Mouse (Mus musculus): ENCODE measurements around the gene Mcm2. TPM values are rescaled to one million over a fixed set of nuclear protein-coding genes. Genes with fewer than 3 reads are reported as not detected.

Mcm2 gene
- polyA plus RNA-seq, 1 experiment = 14.5 TPM

DNA sequence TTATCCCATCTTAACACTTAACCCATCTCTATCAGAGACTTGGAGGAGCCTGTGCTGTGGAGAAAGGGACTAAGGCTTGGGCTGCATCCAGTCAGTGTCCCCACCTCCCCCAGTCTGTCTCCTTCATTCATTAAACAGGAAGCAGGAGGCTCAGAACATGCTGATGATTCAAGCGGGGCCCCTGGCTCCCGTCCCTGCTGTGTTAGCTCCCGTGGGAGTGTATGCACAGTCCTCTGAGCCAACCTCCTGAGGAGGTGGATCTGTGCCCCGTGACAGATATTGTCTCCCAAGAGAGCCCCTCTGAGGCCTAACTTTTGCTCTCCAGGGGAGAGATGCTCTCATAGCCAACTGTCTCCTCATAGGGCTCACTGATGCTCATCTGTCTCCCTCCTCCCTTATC is 36.2 kb upstream of the Mcm2 start:
- WGBS = 32% methylated on average over 4 of the region's 4 CpGs
- no peaks in the 10 kb centered on the region for H3K27me3 ChIP-seq (ENCODE audit: control insufficient read depth, insufficient read depth, low read length)
- no peaks in the 10 kb centered on the region for H3K36me3 ChIP-seq (ENCODE audit: control insufficient read depth, insufficient read depth, low read length)
- H3K27ac ChIP-seq (ENCODE audit: insufficient read depth, low read depth, low read length) = no peak overlapping the region
- H3K4me1 ChIP-seq (ENCODE audit: control insufficient read depth, insufficient read depth, insufficient read length, low read length) = peaks cover 3% of the 10 kb centered on the region; the same call in 1 of the 2 replicates
- TF ChIP-seq POLR2A (IDR thresholded peaks at IDR 0.05; ENCODE audit: low read depth, low read length) (no peak), CTCF (IDR thresholded peaks at IDR 0.05; ENCODE audit: extremely low read depth, insufficient read length, insufficient replicate concordance, low read depth, low read length) (no peak)
- H3K4me3 ChIP-seq (ENCODE audit: low read depth, low read length) = no peak overlapping the region

DNA sequence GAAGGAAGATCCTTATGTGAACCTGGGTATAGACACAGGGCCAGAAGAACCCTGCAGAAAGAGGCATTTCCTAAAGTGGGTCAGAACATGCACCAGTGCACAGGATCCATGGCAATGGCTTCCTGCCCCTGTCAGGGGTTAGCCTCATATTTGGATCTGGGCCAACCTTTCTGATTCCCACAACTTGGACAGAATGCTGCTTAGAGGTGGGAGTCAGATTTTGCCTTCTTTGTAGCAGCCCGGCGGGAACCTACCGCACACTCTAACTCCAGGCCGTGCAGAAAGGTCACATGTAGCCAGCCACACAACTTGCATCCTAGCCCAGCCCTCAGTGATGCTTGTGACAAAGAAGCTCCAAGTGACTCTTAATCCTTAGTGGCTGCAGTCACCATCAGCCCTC is 35.6 kb upstream of the Mcm2 start:
- Histone ChIP-seq H3K4me1 (ENCODE audit: control insufficient read depth, insufficient read depth, insufficient read length, low read length) (peaks cover 5% of the 10 kb centered on the region; the same call in 1 of the 2 replicates), H3K4me3 (ENCODE audit: low read depth, low read length) (no peak overlapping the region), H3K36me3 (ENCODE audit: control insufficient read depth, insufficient read depth, low read length) (no peaks in the 10 kb centered on the region), H3K27me3 (ENCODE audit: control insufficient read depth, insufficient read depth, low read length) (no peaks in the 10 kb centered on the region), H3K27ac (ENCODE audit: insufficient read depth, low read depth, low read length) (no peak overlapping the region)
- WGBS = 82% methylated on average over 4 of the region's 4 CpGs
- TF ChIP-seq POLR2A (IDR thresholded peaks at IDR 0.05; ENCODE audit: low read depth, low read length) (no peak), CTCF (IDR thresholded peaks at IDR 0.05; ENCODE audit: extremely low read depth, insufficient read length, insufficient replicate concordance, low read depth, low read length) (no peak)

DNA sequence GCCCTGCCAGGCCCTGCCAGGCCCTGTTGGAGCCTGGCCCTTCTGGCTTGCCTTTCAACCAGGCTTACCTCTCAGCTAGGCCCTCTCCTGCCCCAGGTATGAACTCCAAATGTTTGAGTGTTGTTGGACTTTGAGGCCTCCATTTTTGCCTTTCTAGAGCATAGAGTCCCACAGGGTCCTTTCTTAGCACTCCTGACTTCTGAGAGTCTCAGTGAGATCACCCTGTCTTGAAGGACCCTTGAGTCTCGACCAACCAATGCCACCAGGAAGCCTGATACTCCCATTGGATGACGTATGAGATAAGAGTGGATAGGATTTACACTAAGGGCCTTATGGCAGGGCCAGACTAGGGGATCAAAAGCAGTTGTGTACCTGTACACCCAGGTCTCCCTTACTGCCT is 32.9 kb upstream of the Mcm2 start:
- WGBS = 81% methylated on average over 2 of the region's 2 CpGs
- H3K27ac ChIP-seq (ENCODE audit: insufficient read depth, low read depth, low read length) = no peak overlapping the region
- H3K27me3 ChIP-seq (ENCODE audit: control insufficient read depth, insufficient read depth, low read length) = no peaks in the 10 kb centered on the region
- no peak overlapping the region for H3K4me3 ChIP-seq (ENCODE audit: low read depth, low read length)
- peaks cover 5% of the 10 kb centered on the region; the same call in 1 of the 2 replicates for H3K4me1 ChIP-seq (ENCODE audit: control insufficient read depth, insufficient read depth, insufficient read length, low read length)
- TF ChIP-seq CTCF (IDR thresholded peaks at IDR 0.05; ENCODE audit: extremely low read depth, insufficient read length, insufficient replicate concordance, low read depth, low read length) (no peak), POLR2A (IDR thresholded peaks at IDR 0.05; ENCODE audit: low read depth, low read length) (no peak)
- H3K36me3 ChIP-seq (ENCODE audit: control insufficient read depth, insufficient read depth, low read length) = no peaks in the 10 kb centered on the region

DNA sequence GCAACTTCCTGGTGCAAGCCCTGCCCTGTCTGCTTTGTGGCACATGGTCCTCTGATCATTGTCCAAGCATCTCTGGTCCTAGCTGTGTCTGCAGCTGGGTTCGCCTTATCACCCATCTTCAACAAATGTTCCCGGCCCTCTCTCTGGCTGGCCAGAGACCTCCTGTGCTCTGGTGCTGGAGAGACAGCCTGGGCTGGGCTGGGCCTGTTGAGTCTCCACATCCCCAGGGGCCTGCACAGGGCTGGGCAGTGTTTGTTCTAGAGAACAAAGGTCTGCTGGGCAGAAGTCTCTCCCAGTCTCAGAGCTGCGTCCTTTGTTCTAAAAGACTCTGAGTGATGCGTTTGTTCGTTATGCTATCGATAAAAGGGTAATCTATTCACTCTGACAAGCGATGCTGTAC is 31.5 kb upstream of the Mcm2 start:
- Histone ChIP-seq H3K4me3 (ENCODE audit: low read depth, low read length) (no peak overlapping the region), H3K27ac (ENCODE audit: insufficient read depth, low read depth, low read length) (no peak overlapping the region), H3K36me3 (ENCODE audit: control insufficient read depth, insufficient read depth, low read length) (no peaks in the 10 kb centered on the region), H3K27me3 (ENCODE audit: control insufficient read depth, insufficient read depth, low read length) (no peaks in the 10 kb centered on the region), H3K4me1 (ENCODE audit: control insufficient read depth, insufficient read depth, insufficient read length, low read length) (peaks cover 5% of the 10 kb centered on the region; the same call in 1 of the 2 replicates)
- TF ChIP-seq CTCF (IDR thresholded peaks at IDR 0.05; ENCODE audit: extremely low read depth, insufficient read length, insufficient replicate concordance, low read depth, low read length) (no peak), POLR2A (IDR thresholded peaks at IDR 0.05; ENCODE audit: low read depth, low read length) (no peak)
- WGBS = 37% methylated on average over 7 of the region's 7 CpGs

DNA sequence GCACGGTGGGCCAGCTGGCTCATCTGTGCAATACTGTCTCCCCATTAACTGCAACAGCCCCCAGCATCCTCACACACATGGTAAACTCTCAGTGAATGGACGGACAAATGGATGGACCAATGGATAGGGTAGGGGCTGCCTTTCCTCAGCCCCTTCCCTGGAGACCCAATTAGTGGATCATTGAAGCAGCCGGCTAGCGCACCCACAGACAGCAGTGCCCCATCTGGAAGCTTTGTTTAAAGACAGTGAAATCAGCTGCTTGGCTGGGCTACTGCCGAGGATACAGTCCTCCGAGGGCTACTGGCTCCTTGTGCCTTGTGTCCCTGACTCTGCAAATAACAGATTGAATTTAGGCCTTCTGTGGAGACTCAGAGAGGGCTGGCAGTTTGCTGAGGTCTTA is 30.9 kb upstream of the Mcm2 start:
- H3K4me3 ChIP-seq (ENCODE audit: low read depth, low read length) = no peak overlapping the region
- H3K27ac ChIP-seq (ENCODE audit: insufficient read depth, low read depth, low read length) = no peak overlapping the region
- H3K36me3 ChIP-seq (ENCODE audit: control insufficient read depth, insufficient read depth, low read length) = no peaks in the 10 kb centered on the region
- 76% methylated on average over 6 of the region's 6 CpGs for WGBS
- peaks cover 5% of the 10 kb centered on the region; the same call in 1 of the 2 replicates for H3K4me1 ChIP-seq (ENCODE audit: control insufficient read depth, insufficient read depth, insufficient read length, low read length)
- TF ChIP-seq POLR2A (IDR thresholded peaks at IDR 0.05; ENCODE audit: low read depth, low read length) = no peak
- TF ChIP-seq CTCF (IDR thresholded peaks at IDR 0.05; ENCODE audit: extremely low read depth, insufficient read length, insufficient replicate concordance, low read depth, low read length) = no peak
- H3K27me3 ChIP-seq (ENCODE audit: control insufficient read depth, insufficient read depth, low read length) = no peaks in the 10 kb centered on the region

DNA sequence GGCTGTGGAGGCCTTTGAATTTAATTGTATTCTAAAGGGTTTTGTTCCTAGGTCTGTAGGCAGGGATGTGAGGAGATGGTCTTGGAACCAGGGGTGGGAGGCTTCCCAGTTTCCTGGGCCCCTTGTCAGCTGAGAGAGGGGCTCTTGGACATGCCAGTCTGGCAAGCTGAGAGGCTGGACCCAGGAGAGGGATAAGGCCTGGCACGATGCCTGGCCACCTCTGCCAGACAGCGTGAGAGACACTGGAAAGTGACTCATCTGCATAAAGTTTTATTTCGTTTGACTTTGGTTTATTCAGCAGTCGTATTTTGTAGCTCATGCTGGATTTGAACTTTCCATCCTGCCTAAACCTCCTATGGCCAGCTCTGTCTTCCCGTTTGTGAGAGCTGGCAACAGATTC is 30.0 kb upstream of the Mcm2 start:
- H3K27ac ChIP-seq (ENCODE audit: insufficient read depth, low read depth, low read length) = no peak overlapping the region
- no peak overlapping the region for H3K4me3 ChIP-seq (ENCODE audit: low read depth, low read length)
- H3K27me3 ChIP-seq (ENCODE audit: control insufficient read depth, insufficient read depth, low read length) = no peaks in the 10 kb centered on the region
- no peaks in the 10 kb centered on the region for H3K36me3 ChIP-seq (ENCODE audit: control insufficient read depth, insufficient read depth, low read length)
- no peak for TF ChIP-seq POLR2A (IDR thresholded peaks at IDR 0.05; ENCODE audit: low read depth, low read length)
- no peak for TF ChIP-seq CTCF (IDR thresholded peaks at IDR 0.05; ENCODE audit: extremely low read depth, insufficient read length, insufficient replicate concordance, low read depth, low read length)
- 47% methylated on average over 5 of the region's 5 CpGs for WGBS
- peaks cover 7% of the 10 kb centered on the region; the same call in 1 of the 2 replicates for H3K4me1 ChIP-seq (ENCODE audit: control insufficient read depth, insufficient read depth, insufficient read length, low read length)

DNA sequence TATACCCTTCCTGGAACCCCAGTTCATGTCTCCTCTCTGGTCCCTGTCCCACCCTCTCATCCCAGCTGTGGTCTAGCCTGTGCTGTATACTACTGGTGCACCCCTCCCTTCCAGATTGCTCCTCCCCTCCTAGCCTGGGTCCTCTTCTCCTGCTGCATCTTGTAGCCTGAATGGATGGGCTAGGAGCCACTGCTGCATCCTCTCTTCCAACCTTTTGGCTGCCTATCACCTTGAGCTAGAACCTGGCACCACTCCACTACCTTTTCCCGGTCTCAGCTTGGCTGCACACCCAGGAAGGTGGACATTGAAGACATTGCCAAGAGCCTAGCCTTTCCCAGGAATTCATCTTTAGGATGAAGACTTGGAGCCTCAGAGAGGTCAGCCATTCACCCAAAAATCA is 29.4 kb upstream of the Mcm2 start:
- no peak for TF ChIP-seq POLR2A (IDR thresholded peaks at IDR 0.05; ENCODE audit: low read depth, low read length)
- TF ChIP-seq CTCF (IDR thresholded peaks at IDR 0.05; ENCODE audit: extremely low read depth, insufficient read length, insufficient replicate concordance, low read depth, low read length) = no peak
- H3K4me3 ChIP-seq (ENCODE audit: low read depth, low read length) = no peak overlapping the region
- H3K27ac ChIP-seq (ENCODE audit: insufficient read depth, low read depth, low read length) = no peak overlapping the region
- H3K36me3 ChIP-seq (ENCODE audit: control insufficient read depth, insufficient read depth, low read length) = no peaks in the 10 kb centered on the region
- H3K27me3 ChIP-seq (ENCODE audit: control insufficient read depth, insufficient read depth, low read length) = no peaks in the 10 kb centered on the region
- 61% methylated on average over 1 of the region's 1 CpGs for WGBS
- H3K4me1 ChIP-seq (ENCODE audit: control insufficient read depth, insufficient read depth, insufficient read length, low read length) = peaks cover 7% of the 10 kb centered on the region; the same call in 1 of the 2 replicates
